Mouse (Mus musculus) right cerebral cortex, adult 18-20 months (tissue): ENCODE measurements around the gene Cwc25.

Experiments
- DNase-seq: peaks from one replicate; pipeline ENCODE4 v3.0.0; 2022; ENCODE audit warnings: mixed read lengths

Gene Cwc25

DNA sequence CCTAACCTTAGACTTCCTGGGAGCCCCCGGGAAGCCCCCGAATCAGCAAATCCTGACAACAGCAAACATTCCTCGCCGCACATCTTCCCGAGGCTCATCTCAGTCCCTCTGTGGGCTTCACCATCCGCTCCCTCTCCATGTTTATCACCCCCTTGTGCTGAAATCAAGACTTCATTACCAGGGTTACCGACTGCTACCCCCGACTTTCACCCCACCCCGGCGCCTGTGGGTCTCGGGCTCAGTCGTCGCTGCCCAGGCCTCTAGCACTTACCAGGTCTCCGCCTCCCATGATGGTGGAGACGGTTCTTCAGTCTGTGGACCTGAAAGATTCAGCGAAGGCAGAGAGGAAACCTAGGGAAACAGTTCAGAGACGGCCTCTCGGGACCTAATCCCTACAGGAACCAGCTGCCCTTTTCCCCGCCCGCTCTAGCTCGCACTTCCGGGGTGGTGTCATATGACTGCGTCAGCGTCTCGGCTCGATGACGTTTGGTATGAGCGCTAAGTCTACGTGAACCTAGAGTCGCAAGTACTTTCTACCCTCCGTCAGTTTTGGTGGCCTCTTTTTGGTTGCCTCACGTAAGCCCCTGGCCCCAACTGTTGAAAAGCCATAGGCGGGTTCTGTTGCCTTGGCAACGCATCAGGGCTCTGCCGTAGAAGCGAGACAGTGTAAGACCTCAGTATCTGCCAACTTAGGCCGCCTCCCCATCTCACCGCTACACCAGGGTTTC is at the start of gene Cwc25:
TSS of gene Cwc25 (minus strand) at position 403 of the 728 bp plus-strand sequence.
- DNase-seq: peak; percentile 97

DNA sequence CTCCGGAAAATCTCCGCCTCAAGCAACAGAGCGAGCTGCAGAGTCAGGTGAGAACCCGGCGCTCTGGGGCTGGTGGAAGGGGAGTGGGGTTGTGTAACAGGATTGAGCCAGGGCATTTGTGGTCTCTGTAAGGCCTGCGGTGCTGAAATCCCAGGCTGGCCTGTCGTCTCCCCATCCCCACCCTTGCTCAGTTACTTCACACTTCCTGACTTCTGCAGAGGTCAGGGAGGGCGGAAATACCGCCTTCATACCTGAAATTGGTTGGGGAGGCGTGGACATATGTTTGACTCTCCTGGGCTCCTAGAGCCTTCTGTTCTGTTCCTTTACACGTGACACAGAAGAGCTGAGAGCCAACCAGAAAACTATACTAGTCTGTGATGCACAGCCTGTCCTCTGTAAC is 49.4 kb upstream of the Cwc25 start:
- no peak for DNase-seq

DNA sequence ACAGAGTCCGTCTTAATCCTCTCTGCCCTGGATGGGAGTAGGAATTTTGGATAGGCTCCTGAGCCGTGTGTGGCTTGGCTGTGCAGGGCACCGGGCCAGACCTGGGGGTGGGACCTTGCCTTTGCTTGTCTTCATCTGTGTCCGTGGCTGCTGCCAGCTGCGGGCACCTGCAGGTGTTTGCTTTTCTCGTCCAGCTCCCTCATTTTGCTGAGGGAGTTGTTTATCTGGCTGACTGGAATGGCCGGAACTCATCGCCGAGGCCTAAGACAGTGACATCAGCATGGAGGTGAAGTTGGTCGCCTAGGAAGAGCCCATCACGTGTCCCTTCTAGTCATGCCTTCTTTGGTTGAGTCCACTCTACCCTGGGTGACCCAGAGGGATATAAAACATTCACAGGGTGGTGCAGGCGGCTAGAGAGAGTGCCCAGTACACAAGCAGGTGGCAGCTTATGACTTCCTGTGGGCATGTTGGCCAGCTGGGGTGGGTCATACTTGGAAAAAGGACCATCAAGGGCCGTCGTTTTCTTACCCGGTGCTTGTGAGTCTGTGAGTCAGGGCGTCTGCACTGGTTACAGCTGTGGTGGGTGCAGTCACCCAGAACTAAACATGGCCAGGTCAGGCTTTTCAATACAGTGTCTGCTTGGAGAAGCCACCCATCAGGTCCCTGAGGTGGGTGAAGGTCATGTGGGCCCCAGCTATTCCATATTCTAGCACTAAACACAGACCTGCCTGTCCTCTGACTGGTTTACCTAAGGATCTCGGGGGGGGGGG is 47.6 kb upstream of the Cwc25 start:
- no peak for DNase-seq

DNA sequence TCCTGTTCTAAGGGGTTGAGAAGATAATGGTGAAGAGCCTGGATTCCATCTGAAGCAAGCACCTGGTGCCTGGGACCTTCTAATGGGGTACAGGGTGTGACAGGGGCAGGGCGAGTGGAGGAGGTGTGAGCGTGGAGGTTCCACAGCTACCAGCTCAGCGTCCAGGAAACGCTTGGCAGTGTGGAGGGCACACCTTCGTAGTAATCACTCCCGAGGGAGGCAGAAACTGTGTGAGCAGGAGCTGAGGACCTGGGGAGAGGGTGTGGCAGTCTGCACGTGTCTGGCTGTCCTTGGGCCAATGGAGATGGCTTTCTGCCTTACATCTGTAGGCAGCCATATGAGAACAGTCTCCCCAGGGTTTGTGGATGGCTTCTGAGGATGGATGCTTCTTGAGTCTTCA is 46.7 kb upstream of the Cwc25 start:
- DNase-seq: no peak

DNA sequence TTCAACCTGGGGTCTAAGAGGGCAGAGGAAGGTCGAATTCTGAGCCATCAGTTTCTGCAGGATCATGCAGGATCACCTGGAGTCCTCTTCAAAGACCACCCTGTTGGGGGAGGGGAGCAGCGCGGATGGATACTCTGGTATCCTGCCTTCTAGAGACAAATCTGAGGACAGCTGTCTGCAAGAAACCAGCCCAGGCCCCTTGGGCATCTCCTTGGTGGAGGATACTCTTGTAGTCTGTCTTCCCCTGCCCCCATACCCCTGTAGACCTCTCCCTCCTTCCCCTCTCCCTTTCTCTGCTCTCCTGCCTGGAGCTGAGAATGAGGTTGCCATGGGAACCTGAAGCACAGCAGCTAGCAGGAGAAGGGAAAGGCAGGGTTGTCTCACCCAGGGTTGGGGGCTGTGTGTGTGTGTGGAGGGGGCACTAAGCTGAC is 46.1 kb upstream of the Cwc25 start:
- DNase-seq: peak; percentile 57

DNA sequence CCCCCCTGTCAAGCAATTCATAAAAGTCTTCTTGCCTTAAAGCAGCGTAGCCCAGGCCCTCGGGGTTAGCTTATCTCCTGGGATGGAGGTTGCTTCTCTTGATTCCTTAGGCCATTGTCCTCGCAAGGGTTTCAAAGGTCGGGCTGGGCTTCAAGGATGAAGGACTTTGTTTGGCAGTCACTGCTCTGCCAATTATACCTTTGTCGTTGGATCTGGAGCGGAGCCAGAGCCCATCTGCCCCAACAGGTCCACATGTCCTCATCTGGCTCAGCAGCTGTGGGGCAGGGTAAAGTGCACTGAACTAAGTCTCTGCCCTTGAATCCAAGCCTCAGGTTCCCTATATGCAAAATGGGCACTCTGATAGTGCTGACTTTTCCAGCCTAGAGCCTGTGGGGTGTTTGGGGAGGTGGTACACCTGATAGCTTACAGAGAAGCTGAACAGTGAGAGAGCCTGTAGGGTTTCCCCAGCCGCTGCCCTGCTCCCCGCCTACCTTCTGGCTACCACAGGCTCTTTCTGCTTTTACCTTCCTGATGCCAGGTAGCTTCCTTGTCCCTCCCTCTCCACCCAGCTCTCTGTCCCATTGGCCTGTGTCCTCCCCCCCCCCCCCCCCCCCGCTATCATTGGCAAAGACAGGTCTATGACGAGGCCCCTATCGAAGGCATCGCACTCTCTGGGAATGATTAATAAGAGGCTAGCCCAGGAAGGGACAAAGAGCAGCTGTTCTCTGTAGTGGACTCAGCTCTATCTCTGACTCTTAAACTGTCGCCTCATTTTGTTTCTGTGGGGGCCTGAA is 45.4 kb upstream of the Cwc25 start:
- DNase-seq: no peak

DNA sequence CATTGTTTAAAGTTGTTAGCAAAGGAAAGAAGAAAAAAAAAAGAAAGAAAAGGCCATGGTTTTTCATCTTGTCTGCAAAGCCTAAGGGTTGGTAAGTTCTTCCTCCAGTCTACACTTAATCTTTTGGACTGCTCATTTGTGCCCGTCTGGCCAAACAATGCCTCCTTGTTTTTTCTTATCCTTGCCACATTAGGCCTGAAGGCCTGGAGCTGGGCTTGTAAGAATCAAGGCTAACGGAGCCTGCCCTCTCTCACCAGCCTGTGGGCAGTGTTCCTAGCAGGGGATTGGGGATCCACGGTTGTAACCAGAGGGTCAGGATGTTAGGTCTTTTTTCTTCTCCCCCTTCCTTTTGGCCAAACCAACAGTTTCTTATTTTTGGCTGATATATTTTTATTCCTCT is 44.6 kb upstream of the Cwc25 start:
- DNase-seq: no peak

DNA sequence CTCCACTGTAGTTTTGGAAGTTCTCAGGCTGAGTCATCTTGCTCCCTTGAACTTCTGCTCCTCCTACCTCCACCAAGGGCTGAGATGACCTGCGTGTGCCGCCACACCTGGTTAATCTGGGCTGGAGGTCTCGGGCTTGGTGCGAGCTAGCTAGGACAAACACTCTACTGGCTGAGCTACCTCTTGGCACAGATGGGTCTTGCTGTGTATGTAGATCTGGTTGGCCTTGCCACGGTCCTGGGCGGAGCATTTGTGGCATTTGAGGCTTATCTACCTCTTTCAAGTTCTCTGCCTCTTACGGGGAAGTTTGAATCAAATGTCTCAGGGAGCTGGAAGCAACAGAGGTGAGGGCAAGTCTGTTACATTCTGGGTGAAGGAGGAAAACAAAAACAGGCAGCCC is 44.0 kb upstream of the Cwc25 start:
- no peak for DNase-seq

DNA sequence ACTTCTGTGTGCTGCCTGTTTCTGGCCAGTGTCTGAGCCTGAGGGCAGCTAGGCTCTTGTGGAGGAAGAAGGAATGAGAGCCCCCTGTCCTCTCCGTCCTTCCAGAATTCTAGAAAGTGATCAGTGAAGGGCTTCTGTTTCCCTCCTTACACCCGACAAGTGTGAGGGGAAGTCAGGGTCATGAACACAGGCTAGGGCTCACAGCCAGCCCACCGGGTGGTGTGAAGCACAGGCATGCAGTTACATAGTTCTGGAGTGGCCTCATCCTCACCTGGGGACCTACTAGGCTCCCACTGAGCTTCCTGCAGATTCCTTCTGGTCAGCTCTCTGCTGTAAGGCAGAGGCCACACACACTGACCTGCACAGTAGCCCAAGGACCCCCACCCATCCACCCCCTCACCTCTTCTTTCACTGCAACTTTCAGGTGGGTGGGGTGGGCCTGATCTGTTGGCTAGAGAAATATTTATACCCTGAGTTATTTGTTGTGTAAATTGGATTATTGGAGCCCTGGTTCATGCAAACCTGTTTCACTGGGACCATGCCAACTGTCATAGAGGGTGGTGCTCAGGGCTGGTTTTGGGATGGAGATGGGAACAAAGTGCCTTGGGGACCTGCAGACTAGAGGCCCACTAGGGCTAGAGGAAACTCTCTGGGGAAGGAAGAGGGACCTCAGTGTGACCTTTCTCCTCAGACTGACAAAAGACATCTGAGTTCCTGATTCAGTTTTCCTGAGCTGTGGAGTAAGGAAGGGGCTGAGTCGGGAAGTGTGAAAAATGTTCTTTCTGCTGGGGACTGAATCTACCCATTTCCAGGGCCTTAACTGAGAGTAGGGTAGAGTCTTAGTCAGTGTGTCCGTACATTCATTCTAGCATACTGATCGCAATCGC is 43.1 kb upstream of the Cwc25 start:
- no peak for DNase-seq

DNA sequence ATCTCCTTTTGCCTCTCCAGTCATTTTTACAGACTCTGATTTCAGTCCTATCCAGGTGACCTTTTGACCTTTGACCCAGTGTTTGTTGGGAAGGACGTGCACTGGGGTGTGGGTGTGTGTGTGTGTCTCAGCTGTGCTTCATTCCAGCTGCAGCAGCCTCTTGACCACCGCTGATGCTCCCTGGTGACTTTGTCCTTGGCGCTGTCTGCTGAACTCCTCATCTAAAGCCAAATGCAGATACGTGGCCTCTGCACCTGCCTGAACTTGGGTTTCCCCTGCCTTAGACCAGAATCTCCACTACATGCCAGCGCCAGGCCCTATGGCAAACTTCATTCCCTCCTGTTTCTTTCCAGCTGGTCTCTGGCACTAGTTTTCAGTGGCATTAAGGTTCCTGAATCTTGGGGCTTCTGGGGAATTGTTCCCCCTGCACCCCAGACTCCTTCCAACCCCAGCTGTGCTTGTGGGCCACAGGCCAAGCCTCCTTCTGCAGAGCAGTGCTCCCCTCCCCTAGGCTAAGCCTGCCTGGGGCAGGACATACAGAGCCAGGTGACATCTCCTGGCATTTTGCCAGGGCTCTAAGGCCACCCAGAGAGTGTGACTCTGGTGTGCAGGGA is 42.4 kb upstream of the Cwc25 start:
- DNase-seq: no peak

DNA sequence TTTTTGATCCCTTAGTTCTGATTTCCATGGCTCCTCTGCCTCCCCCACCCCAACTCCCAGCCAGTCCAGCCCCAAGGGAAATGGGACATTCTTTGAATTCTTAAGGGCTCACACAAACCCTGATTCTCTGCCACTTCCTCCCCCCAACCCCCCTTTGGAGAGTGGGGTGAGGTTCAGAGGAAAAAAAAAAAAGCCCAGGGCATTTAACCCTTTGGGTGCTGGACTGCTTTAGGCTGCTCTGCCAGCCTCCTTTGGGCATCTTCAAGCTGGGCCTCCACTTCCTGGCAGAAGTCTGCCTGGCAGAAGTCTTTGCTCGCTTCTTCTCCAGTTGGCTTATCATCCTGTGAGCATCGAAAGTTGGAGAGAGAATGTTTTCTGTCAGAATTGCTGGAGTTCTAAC is 41.7 kb upstream of the Cwc25 start:
- DNase-seq: no peak

DNA sequence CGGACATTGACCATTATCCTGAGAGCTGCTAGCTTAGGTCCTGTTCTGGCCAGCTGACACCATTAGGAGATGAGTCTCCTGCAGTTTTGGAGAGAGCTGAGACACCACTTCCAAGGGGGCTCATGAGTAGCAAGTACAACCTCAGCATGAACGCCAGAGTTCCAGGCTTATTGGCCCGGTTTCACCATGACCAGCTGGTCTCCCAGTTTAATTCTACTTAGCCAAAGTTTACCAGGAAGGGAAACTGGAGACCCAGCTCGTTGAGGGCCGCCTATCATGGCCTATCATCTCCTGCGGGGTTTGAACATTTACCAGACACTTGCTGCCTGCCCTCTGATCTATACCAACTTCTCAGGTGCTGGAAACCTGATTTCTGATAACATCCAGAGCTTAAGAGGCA is 41.3 kb upstream of the Cwc25 start:
- DNase-seq: no peak

DNA sequence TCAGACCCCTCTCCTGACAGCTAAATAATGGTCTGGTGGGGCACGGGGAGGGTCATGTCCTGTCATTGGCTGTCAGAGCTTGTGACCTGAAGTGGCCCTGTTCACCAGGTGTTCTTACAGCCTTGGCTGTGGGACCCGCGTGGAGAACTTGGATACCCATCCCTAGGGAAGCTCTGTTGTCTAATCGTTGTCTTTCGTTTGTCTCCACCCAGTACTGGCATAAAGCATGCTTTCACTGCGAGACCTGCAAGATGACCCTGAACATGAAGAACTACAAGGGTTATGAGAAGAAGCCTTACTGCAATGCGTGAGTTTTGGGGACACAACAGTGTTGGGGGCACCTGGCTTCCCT is 40.2 kb upstream of the Cwc25 start:
- DNase-seq: no peak

DNA sequence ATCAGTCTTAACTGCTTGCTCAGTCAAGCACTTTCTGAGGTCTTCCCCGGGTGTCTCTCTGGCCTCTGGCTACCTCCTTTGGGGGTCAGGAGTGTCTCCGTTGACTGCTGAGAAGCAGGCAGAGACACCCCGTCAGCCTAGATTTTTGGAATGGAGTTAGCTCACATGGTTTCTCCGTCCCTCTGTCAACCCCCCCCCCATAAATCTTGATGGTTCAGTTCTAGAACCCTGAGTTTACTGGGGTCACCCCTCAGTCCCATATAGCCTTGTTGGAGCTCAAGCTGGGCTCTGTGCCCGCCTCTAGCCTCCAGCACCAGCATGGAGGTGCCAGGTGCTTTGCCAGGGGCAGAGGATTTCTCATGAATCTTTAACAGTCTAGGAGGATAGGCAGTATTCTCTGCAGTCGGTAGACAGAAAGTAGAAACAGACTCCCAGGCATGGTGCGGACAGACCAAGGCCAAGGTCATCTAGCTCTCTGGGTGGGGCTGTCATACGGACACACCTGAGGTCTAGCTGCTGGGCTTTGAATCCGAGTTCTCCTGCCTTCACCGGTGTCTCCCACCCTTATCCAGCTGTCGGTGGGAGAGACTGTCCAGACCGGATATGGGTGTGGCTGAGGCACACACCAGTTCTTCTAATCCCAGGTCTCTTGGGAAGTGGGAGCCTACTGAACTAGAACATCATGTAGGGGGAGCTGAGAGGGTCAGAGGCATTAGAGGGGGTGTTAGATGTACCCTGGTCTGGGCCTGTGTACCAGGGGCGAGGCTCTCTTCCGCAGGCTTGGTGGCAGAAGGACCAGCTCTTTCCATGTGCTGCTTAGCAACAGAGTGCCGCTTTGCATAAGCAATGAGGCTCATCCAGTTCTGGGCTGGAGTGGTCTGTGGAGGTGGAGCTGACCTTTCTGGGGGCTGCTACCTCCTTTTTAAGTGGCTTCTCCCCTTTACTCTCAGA is 39.6 kb upstream of the Cwc25 start:
- no peak for DNase-seq

DNA sequence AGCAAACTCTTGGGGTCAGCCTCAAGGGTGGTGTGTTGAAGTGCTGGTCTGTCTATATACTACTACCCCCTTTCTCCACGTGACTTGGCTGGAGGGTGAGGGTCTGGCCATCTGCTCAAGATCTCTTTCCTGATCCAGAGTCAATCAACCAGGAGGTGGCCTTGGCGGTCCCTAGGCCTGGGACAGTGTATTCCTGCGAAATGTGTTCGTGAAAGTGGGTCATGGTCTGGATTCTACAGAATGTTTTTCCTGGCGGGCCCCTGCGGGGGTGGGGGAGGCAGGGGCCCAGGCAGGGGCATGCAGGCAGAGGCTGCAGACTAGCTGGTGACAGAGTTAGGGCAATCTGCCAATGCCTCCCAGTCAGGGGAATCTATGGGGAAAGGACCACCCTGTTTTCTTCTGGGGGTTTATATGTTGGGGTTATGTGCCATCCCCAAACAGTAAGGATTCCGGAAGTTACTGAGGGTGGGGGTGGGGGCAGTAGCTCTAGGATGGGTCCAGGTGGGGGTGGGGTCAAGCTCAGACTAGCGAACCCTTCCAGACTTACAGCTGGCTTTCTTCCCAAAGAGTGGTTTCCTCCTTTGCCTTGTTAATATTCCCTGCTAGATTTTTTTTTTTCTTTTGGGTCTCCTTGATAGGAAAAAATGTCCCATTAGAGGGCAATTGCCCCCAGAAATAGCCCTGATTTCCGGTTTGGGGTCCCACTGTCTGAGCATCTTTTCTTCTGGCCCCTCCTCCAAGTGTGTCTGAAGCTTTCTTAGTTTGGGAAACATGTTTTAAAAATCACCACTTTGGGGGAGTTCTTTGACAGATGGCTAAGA is 38.7 kb upstream of the Cwc25 start:
- no peak for DNase-seq

DNA sequence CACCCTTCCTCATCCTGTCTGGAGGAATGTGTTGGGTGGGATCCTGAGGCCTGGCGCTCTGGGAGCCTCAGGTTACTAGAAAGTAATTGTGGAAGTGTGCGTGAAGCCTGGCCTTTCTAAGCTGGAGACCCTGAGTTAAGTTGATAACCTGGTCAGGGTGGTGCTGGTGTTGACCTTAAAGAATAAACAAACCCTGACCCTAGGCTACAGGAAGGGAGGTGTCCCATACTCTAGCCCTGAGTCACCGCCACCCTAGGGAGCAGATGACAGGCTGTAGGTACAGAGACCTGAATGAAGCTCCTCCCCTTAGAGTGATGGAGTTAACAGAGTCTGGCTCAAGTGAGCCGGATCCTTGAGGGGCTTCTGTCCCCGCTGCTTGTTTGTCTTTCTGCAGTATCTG is 37.5 kb upstream of the Cwc25 start:
- DNase-seq: no peak

DNA sequence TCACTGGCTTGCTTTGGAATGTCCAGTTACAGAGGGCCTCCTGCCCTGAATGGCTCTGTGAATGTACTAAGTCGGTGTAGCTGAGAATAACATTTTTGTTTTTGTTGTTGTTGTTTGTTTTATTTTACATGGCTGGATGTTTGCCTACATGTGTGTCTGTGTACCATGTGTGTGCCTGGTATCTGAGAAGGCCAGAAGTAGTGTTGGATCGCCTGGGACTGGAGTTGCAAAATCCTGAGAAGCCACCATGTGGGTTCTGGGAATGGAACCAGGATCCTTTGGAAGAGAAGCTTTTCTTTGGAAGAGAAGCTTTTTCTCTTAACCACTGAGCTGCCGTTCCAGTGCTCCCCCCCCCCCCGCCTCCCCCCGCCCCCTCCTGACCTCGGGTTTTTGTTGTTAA is 36.1 kb upstream of the Cwc25 start:
- DNase-seq: no peak

DNA sequence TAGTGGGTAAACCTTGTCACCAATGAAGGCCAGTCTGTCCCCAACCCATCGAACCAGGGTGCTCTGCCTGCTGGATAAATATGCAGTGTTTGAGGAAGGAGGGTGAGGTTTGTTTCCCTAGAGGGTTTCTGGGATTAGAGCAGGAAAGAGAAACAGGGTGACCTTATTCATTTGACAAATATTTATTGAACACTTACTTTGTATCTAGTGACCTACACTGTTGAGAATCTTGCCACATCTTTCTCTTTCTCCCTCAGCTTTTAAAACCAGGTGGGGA is 35.8 kb upstream of the Cwc25 start:
- DNase-seq: no peak

DNA sequence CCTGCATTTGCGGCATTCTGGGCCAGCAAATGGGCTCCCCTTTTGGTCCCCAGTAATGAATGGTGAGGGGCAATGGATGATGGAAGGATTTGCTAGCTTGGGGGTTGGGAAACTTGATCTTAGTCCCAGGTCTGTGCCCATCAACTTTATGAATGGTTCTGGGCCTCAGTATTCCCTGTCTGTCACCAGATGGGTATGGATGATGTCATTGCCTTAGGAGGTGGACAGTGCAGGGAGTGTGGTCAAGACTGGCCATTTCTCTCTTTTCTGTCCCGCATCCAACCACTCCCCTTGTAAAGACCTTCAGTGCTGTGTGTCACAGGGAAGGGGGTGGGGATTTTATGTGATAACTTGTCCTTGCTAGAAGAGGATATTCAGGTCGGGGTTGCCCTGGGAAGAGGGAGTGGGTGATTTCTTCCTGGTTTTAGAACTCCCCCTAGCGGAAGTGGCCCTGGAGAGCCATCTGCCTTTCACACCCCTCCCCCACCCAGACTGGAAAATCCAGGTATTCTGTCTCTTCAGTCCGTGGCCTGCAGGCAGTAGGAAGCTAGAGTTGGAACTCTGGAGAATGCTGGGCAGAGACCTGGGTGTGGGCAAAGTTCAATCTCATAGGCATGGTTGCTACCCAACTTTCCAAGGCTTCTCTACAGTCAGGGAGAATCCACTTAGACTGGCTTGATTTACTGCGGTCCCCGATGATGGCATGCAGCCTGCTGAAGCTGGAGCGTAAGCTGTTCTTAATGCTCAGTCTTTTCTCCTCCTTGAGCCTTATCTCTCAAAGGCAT is 35.2 kb upstream of the Cwc25 start:
- DNase-seq: peak; percentile 56
